Mouse (Mus musculus) left cerebral cortex, adult 9 months (tissue): ENCODE data around the gene Pnma3.
"Not testable (repeated sequence)": the region's sequence is repeated elsewhere in the genome, so short reads cannot be mapped to it uniquely, and the experiment has no call there.

Source experiments
- DNase-seq, 2 experiments: peaks; one replicate each; pipeline ENCODE4 v3.0.0; 2022; ENCODE audit warnings: low spot score in 2 of 2

Pnma3 gene

GRCm38 (mm10) chrX:73064415-73064793 lies at the start of gene Pnma3:
Gene Pnma3, plus strand, starts transcription at chrX:73064787.
- DNase-seq = no peak

- no peak for DNase-seq
Observed at GRCm38 (mm10) chrX:73037003-73037402, 27.6 kb upstream of the Pnma3 start, which contains the start of gene Pnma5. Gene Pnma5, minus strand, starts transcription at chrX:73037103.

- no peak for DNase-seq
Observed at GRCm38 (mm10) chrX:73038831-73039230, 25.8 kb upstream of the Pnma3 start.

- DNase-seq = no peak
Observed at GRCm38 (mm10) chrX:73039666-73040065, 24.9 kb upstream of the Pnma3 start.

GRCm38 (mm10) chrX:73053860-73054563 lies 10.6 kb upstream of the Pnma3 start:
- peak; percentile 69 to 97 for DNase-seq

GRCm38 (mm10) chrX:73061528-73061927 lies 3.1 kb upstream of the Pnma3 start:
- no peak for DNase-seq

GRCm38 (mm10) chrX:73062323-73062722 lies 2.3 kb upstream of the Pnma3 start:
- no peak for DNase-seq

- peak in 1 of 2 experiments; percentile 20 for DNase-seq
Observed at GRCm38 (mm10) chrX:73063512-73064414, 824 bp upstream of the Pnma3 start.

GRCm38 (mm10) chrX:73066765-73067312 lies 2.3 kb downstream of the Pnma3 start:
- DNase-seq = not testable (repeated sequence)

GRCm38 (mm10) chrX:73082267-73083055 lies 17.9 kb downstream of the Pnma3 start, which contains the start of gene Xlr4a:
Gene Xlr4a, minus strand, starts transcription at chrX:73082478.
- DNase-seq = not testable (repeated sequence)

- DNase-seq = peak in 1 of 2 experiments; percentile 1
Observed at GRCm38 (mm10) chrX:73096941-73097508, 32.4 kb downstream of the Pnma3 start, which contains the start of gene Xlr3a. Gene Xlr3a, minus strand, starts transcription at chrX:73097095.

GRCm38 (mm10) chrX:73116747-73117146 lies 52.2 kb downstream of the Pnma3 start, which contains the start of gene Gm14685:
Gene Gm14685, plus strand, starts transcription at chrX:73117047.
- DNase-seq = not testable (repeated sequence)
